Mouse (Mus musculus) forebrain, embryonic 16.5 days (tissue): ENCODE data around the gene Cdh1. TPM values are rescaled to one million over a fixed set of nuclear protein-coding genes. Genes with fewer than 3 reads are reported as not detected.

Experiments used
- polyA plus RNA-seq: library from polyadenylated mRNA; unstranded; fragments of >200 nt; fragmentation: Nextera tagmentation; extraction: Ambion mirVana; gene quantifications from 2 replicates; pipeline ENCODE4 v1.2.1, GENCODE M21; 2015

The Cdh1 gene
- polyA plus RNA-seq, 1 experiment from 2014 or later = 3.0 TPM

Other genes starting within 250 kb of the Cdh1 start
- gene Zfp90, start 188.0 kb upstream of the Cdh1 start, polyA plus RNA-seq = 59.2 and 61.3 TPM in 2 replicates
- gene 6030452D12Rik, start 102.8 kb upstream of the Cdh1 start, polyA plus RNA-seq = not detected in 2 replicates
- gene Cdh3, start 92.5 kb upstream of the Cdh1 start, polyA plus RNA-seq = 0.91 and 1.2 TPM in 2 replicates
- 7.9 and 9.2 TPM in 2 replicates for gene Gm10073, start 29.9 kb upstream of the Cdh1 start, polyA plus RNA-seq
- gene Tango6, start 79.7 kb downstream of the Cdh1 start, polyA plus RNA-seq = 4.3 and 5.6 TPM in 2 replicates